Mouse (Mus musculus) liver, embryonic 14.5 days (tissue): Measurements from ENCODE around the gene Tifab. TPM values are rescaled to one million over a fixed set of nuclear protein-coding genes. Genes with fewer than 3 reads are reported as not detected.

Experiments
- ATAC-seq: fragments of 200-750 bp; cut with Nextera tagmentation; 2 replicates; pipeline ENCODE4 v1.8.0; 2017; ENCODE audit warnings: moderate number of reproducible peaks, mild to moderate bottlenecking, moderate library complexity; ENCODE audit not compliant: insufficient read depth
- DNase-seq, 3 experiments: peaks; one replicate each; pipeline ENCODE4 v3.0.0-alpha.2; 2012 to 2013; ENCODE audit warnings: low read depth in 3 of 3, low spot score in 3 of 3
- H3K27ac ChIP-seq: fragments of 300-500 bp; sonication (generic); 2 replicates; pipeline ENCODE4 v1.5.1; 2014; ENCODE audit warnings: moderate library complexity, mild to moderate bottlenecking, control low read depth, inconsistent platforms
- H3K27me3 ChIP-seq: fragments of 300-500 bp; sonication (generic); 2 replicates; pipeline ENCODE4 v1.6.1; 2014; ENCODE audit warnings: mild to moderate bottlenecking, low read length, moderate library complexity; ENCODE audit not compliant: control insufficient read depth, insufficient read depth
- H3K36me3 ChIP-seq: fragments of 300-500 bp; sonication (generic); replicated peaks from 2 replicates; pipeline ENCODE4 v1.6.1; 2014; ENCODE audit warnings: low read depth; ENCODE audit not compliant: control insufficient read depth, insufficient read depth
- H3K4me1 ChIP-seq, 2 experiments: fragments of 200-500 bp in 1 of 2; fragments of 300-500 bp in 1 of 2; sonication (generic) in 1 of 2; replicated peaks; 2 replicates each; pipeline ENCODE4 v1.6.1; 2012 to 2014; ENCODE audit warnings: antibody characterized with exemption in 1 of 2, inconsistent platforms in 1 of 2, low read length in 1 of 2; ENCODE audit not compliant: control insufficient read depth in 2 of 2, insufficient read depth in 2 of 2
- H3K4me2 ChIP-seq: fragments of 300-500 bp; sonication (generic); 2 replicates; pipeline ENCODE4 v1.6.1; 2014; ENCODE audit warnings: low read depth, mild to moderate bottlenecking, control low read depth, moderate library complexity
- H3K4me3 ChIP-seq, 2 experiments: fragments of 200-500 bp in 1 of 2; fragments of 300-500 bp in 1 of 2; sonication (generic) in 1 of 2; 2 replicates each; pipeline ENCODE4 v1.5.1; 2012 to 2014; ENCODE audit warnings: low read depth in 2 of 2, low read length in 2 of 2, mild to moderate bottlenecking in 2 of 2, control low read depth in 1 of 2, inconsistent platforms in 1 of 2, moderate library complexity in 1 of 2; ENCODE audit not compliant: insufficient read depth in 1 of 2
- H3K9ac ChIP-seq: fragments of 300-500 bp; sonication (generic); replicated peaks from 2 replicates; pipeline ENCODE4 v1.6.1; 2014; ENCODE audit warnings: mild to moderate bottlenecking, control low read depth, moderate library complexity
- H3K9me3 ChIP-seq: fragments of 300-500 bp; sonication (generic); 2 replicates; pipeline ENCODE4 v1.6.1; 2016; ENCODE audit warnings: low read length, mixed read lengths; ENCODE audit not compliant: control insufficient read depth
- CTCF ChIP-seq: IDR thresholded peaks from 2 replicates; pipeline ENCODE4 v1.5.1; 2016; ENCODE audit warnings: antibody characterized with exemption, low read depth, control low read depth
- EP300 ChIP-seq: IDR thresholded peaks from 2 replicates; pipeline ENCODE4 v1.6.1; 2016; ENCODE audit warnings: antibody characterized with exemption, low read depth
- WGBS: fragments of 180-500 bp; shearing (Covaris S2); extraction: QIAGEN DNeasy Blood & Tissue Kit; methylation state at CpG from one replicate; pipeline ENCODE4 v1.1.7; 2014; ENCODE audit not compliant: insufficient replicate concordance; 5-methylcytosine and 5-hydroxymethylcytosine counted together
- polyA plus RNA-seq, 2 experiments: library from polyadenylated mRNA; depleted of rRNA in 1 of 2; stranded (reverse) in 1 of 2; unstranded in 1 of 2; fragments of >200 nt; fragmentation: Nextera tagmentation in 1 of 2; extraction: Ambion mirVana in 1 of 2; gene quantifications; 2 replicates each; pipeline versions ENCODE4 v1.2.1 to v1.2.3; 2012 to 2014

Gene Tifab
- polyA plus RNA-seq, 2 experiments, result 3.0 to 3.9 TPM

DNA sequence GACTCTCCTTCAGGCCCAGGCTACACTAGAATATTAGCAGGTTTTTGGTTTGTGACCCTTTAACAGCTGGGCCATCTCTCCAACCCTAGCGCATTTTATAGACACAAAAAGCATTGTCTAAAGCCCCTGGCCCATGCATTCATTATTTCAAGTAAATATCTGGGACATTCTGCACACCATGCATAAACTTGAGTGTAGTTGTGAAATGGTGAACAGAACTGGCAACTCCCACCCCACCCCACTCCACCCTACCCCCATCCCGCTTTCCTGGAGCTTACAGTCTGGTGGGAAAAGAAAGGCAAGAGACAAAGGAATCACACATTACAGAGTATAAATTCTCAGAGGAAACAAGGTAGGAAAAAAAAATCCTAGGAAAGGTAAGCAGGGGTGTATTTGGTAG lies 42.5 kb downstream of the Tifab start, which contains the start of gene H2afy:
Gene H2afy, minus strand, starts transcription at position 162 of the 400 bp plus-strand sequence.
- H3K4me1 ChIP-seq, result peaks cover 0 to 14% of the 10 kb centered on the region in 2 experiments
- ATAC-seq (no peak), DNase-seq (no peak)
- no peak within 1 kb of the TSS for H3K27ac ChIP-seq
- no peaks in the 10 kb centered on the region for H3K27me3 ChIP-seq
- H3K9me3 ChIP-seq, result no peaks in the 10 kb centered on the region
- WGBS, result 82% methylated on average over 2 of the region's 2 CpGs
- H3K36me3 ChIP-seq, result no peaks in the 10 kb centered on the region
- H3K4me2 ChIP-seq, result peak within 1 kb of the TSS; percentile 90
- no peak for TF ChIP-seq EP300
- TF ChIP-seq CTCF, result no peak
- H3K9ac ChIP-seq, result peak within 1 kb of the TSS; percentile 88
- H3K4me3 ChIP-seq, result peak within 1 kb of the TSS; percentile 82 to 88

- DNase-seq (peak; percentile 52 to 58 (median 53)), ATAC-seq (peak; percentile 85)
- Histone ChIP-seq H3K9me3 (no peaks in the 10 kb centered on the region), H3K27me3 (no peaks in the 10 kb centered on the region), H3K36me3 (no peaks in the 10 kb centered on the region), H3K4me2 (peak overlapping the region; percentile 90), H3K4me1 (peaks cover 0 to 14% of the 10 kb centered on the region in 2 experiments), H3K27ac (peak overlapping the region; percentile 18; the same call in 1 of the 2 replicates), H3K4me3 (peak overlapping the region; percentile 82 to 88), H3K9ac (peak overlapping the region; percentile 88)
- TF ChIP-seq CTCF, result no peak
- 2% methylated on average over 89 of the region's 89 CpGs for WGBS
These were observed 43.2 kb downstream of the Tifab start for GRCm38 (mm10) chr13:56135231-56136052.

GRCm38 (mm10) chr13:56134631-56135181 lies 44.0 kb downstream of the Tifab start:
- H3K36me3 ChIP-seq, result no peaks in the 10 kb centered on the region
- peak overlapping the region; percentile 90 for H3K4me2 ChIP-seq
- H3K9me3 ChIP-seq, result no peaks in the 10 kb centered on the region
- no peak for DNase-seq
- no peaks in the 10 kb centered on the region for H3K27me3 ChIP-seq
- TF ChIP-seq EP300 (no peak), CTCF (no peak)
- H3K4me3 ChIP-seq, result peak overlapping the region; percentile 82 to 88
- H3K9ac ChIP-seq, result peak overlapping the region; percentile 88
- H3K4me1 ChIP-seq, result peaks cover 0 to 14% of the 10 kb centered on the region in 2 experiments
- peak; percentile 42 for ATAC-seq
- WGBS, result under 1% methylated on average over 50 of the region's 50 CpGs
- H3K27ac ChIP-seq, result peak overlapping the region; percentile 18; the same call in 1 of the 2 replicates

- peak overlapping the region; percentile 90 for H3K4me2 ChIP-seq
- no peaks in the 10 kb centered on the region for H3K36me3 ChIP-seq
- DNase-seq (no peak), ATAC-seq (no peak)
- WGBS, result 15% methylated on average over 5 of the region's 5 CpGs
- H3K9ac ChIP-seq, result peak overlapping the region; percentile 31
- H3K4me1 ChIP-seq, result peaks cover 0 to 14% of the 10 kb centered on the region in 2 experiments
- no peak for TF ChIP-seq CTCF
- TF ChIP-seq EP300, result no peak
- no peak overlapping the region for H3K27ac ChIP-seq
- H3K9me3 ChIP-seq, result no peaks in the 10 kb centered on the region
- peak overlapping the region; percentile 82 to 88 for H3K4me3 ChIP-seq
- no peaks in the 10 kb centered on the region for H3K27me3 ChIP-seq
These were observed 44.7 kb downstream of the Tifab start for GRCm38 (mm10) chr13:56134031-56134430.

DNA sequence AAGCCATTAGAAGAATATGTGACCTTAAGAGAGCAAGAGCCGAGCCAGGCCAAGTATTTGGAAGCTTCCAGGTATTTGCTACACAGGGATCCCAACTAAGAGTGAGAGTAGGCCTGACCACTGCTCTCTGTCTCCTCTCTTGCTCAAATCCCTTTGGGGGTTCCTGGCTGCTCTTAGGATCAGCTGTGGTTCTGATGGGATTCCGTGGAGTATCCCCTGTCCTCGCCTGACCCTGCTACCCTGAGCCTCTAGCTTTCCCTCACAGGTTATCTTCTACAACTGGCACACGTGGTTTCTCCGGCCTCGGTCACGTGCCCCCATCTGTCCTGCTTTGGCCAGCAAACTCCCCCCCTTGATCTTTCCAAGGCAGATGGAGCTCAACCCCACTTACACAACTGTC lies 45.7 kb downstream of the Tifab start:
- peak overlapping the region; percentile 90 for H3K4me2 ChIP-seq
- peaks cover 0 to 14% of the 10 kb centered on the region in 2 experiments for H3K4me1 ChIP-seq
- WGBS, result 29% methylated on average over 7 of the region's 7 CpGs
- no peak overlapping the region for H3K9ac ChIP-seq
- no peaks in the 10 kb centered on the region for H3K27me3 ChIP-seq
- TF ChIP-seq CTCF, result no peak
- no peak for TF ChIP-seq EP300
- H3K4me3 ChIP-seq, result no peak overlapping the region; a peak in 1 of 4 replicates
- no peak for DNase-seq
- H3K36me3 ChIP-seq, result no peaks in the 10 kb centered on the region
- no peak overlapping the region for H3K27ac ChIP-seq
- no peak for ATAC-seq
- no peaks in the 10 kb centered on the region for H3K9me3 ChIP-seq
